8 mouse cellular contexts compared by ENCODE assay signal in genomic region chr2:28751186-28751585, GRCm38 (mm10). TPM values are rescaled to one million over a fixed set of nuclear protein-coding genes. Genes with fewer than 3 reads are reported as not detected.
A peak's percentile ranks its signal among the peaks of the same experiment; 100 is the strongest.
DNase-seq lines count a peak whose midpoint lies in the region; ATAC-seq and TF ChIP-seq lines count a peak whose summit lies in the region.

No protein-coding gene starts in this region.

- H3K9me3 ChIP-seq in megakaryocyte, embryonic 14.5 days: 0 out of 2 replicates have a peak, but pooled peaks cover 5% of the 10 kb centered on the region
- no peaks in the 10 kb centered on the region for H3K9me3 ChIP-seq in forebrain, embryonic 13.5 days (replicated peaks)
- no peaks in the 10 kb centered on the region for H3K9me3 ChIP-seq in liver, embryonic 14.5 days (ENCODE audit: control insufficient read depth, low read length)
- no peaks in the 10 kb centered on the region for H3K9me3 ChIP-seq in stomach, postnatal 0 days (ENCODE audit: control insufficient read depth, low read length)

- no peaks in the 10 kb centered on the region for H3K36me3 ChIP-seq in megakaryocyte, embryonic 14.5 days (replicated peaks; ENCODE audit: low read length)
- H3K36me3 ChIP-seq in forebrain, embryonic 13.5 days (ENCODE audit: poor library complexity, severe bottlenecking): no peaks in the 10 kb centered on the region
- no peaks in the 10 kb centered on the region for H3K36me3 ChIP-seq in liver, embryonic 14.5 days (replicated peaks; ENCODE audit: control insufficient read depth, insufficient read depth, low read depth)
- no peaks in the 10 kb centered on the region for H3K36me3 ChIP-seq in stomach, postnatal 0 days (ENCODE audit: control insufficient read depth, insufficient read depth, low read length)

- TF ChIP-seq CTCF in liver, embryonic 14.5 days (IDR thresholded peaks at IDR 0.05; ENCODE audit: low read depth): no peak
- TF ChIP-seq CTCF in stomach, postnatal 0 days (IDR thresholded peaks at IDR 0.05; ENCODE audit: low read depth): no peak

- no peak for TF ChIP-seq EP300 in liver, embryonic 14.5 days (IDR thresholded peaks at IDR 0.05; ENCODE audit: low read depth)
- TF ChIP-seq EP300 in stomach, postnatal 0 days (optimal IDR thresholded peaks at IDR 0.05): no peak

- H3K27me3 ChIP-seq in megakaryocyte, embryonic 14.5 days (replicated peaks): peaks cover 80% of the 10 kb centered on the region
- peaks cover 81% of the 10 kb centered on the region for H3K27me3 ChIP-seq in forebrain, embryonic 13.5 days
- H3K27me3 ChIP-seq in liver, embryonic 14.5 days (ENCODE audit: control insufficient read depth, insufficient read depth, low read length): peaks cover 17% of the 10 kb centered on the region
- no peaks in the 10 kb centered on the region for H3K27me3 ChIP-seq in stomach, postnatal 0 days (ENCODE audit: control insufficient read depth, insufficient read depth, low read length)

- no peak for ATAC-seq in megakaryocyte, adult 5-6 weeks (ENCODE audit: poor library complexity, severe bottlenecking)
- ATAC-seq in forebrain, embryonic 13.5 days: no peak
- ATAC-seq in liver, embryonic 14.5 days (ENCODE audit: insufficient read depth): no peak
- ATAC-seq in stomach, postnatal 0 days (ENCODE audit: low FRiP score, low TSS enrichment): no peak

- peak overlapping the region; percentile 69 for H3K4me2 ChIP-seq in forebrain, embryonic 13.5 days
- H3K4me2 ChIP-seq in liver, embryonic 14.5 days (ENCODE audit: low read depth): peak overlapping the region; percentile 46
- peak overlapping the region; percentile 61 for H3K4me2 ChIP-seq in stomach, postnatal 0 days (replicated peaks; ENCODE audit: low read depth)

- DNase-seq in liver, embryonic 14.5 days (ENCODE audit: low read depth in 3 of 3, low spot score in 3 of 3): no peak
- no peak for DNase-seq in stomach, postnatal 0 days (ENCODE audit: low spot score)
- DNase-seq in left cerebral cortex, postnatal 10 days (ENCODE audit: extremely low spot score in 1 of 2, low spot score in 2 of 2): no peak
- DNase-seq in gastrocnemius, postnatal 36 days: no peak
- no peak for DNase-seq in layer of hippocampus, adult 11-12 months (ENCODE audit: low spot score)

- no peak overlapping the region for H3K27ac ChIP-seq in forebrain, embryonic 13.5 days
- no peak overlapping the region for H3K27ac ChIP-seq in liver, embryonic 14.5 days
- H3K27ac ChIP-seq in stomach, postnatal 0 days (replicated peaks): no peak overlapping the region

- under 1% methylated on average over 17 of the region's 17 CpGs for WGBS in forebrain, embryonic 13.5 days
- 3% methylated on average over 17 of the region's 17 CpGs for WGBS in liver, embryonic 14.5 days (ENCODE audit: insufficient replicate concordance)
- WGBS in stomach, postnatal 0 days: 2% methylated on average over 17 of the region's 17 CpGs

- H3K4me3 ChIP-seq in megakaryocyte, embryonic 14.5 days (replicated peaks): peak overlapping the region; percentile 73
- H3K4me3 ChIP-seq in forebrain, embryonic 13.5 days: peak overlapping the region; percentile 40
- H3K4me3 ChIP-seq in liver, embryonic 14.5 days (ENCODE audit: insufficient read depth in 1 of 2, low read depth in 2 of 2, low read length in 2 of 2): no peak overlapping the region
- peak overlapping the region; percentile 37 for H3K4me3 ChIP-seq in stomach, postnatal 0 days (ENCODE audit: low read depth, low read length)

- peak overlapping the region; percentile 55 for H3K9ac ChIP-seq in forebrain, embryonic 13.5 days
- H3K9ac ChIP-seq in liver, embryonic 14.5 days (replicated peaks): no peak overlapping the region
- 0 out of 2 replicates have a peak overlapping the region, but pooled peaks have one; percentile 27 for H3K9ac ChIP-seq in stomach, postnatal 0 days (ENCODE audit: low read length)

- intact Hi-C loops in left cerebral cortex, postnatal 10 days (cut with DNase I): no loop called here
- intact Hi-C loops in gastrocnemius, postnatal 36 days (cut with DNase I): loop anchor here (5.0 kb wide), 1 partner anchor 106 kb away; no protein-coding TSS in a partner anchor

- H3K4me1 ChIP-seq in megakaryocyte, embryonic 14.5 days: peaks cover 21% of the 10 kb centered on the region
- peaks cover 30% of the 10 kb centered on the region for H3K4me1 ChIP-seq in forebrain, embryonic 13.5 days
- H3K4me1 ChIP-seq in liver, embryonic 14.5 days (replicated peaks; ENCODE audit: control insufficient read depth in 2 of 2, insufficient read depth in 2 of 2, low read length in 1 of 2): no peaks in the 10 kb centered on the region
- no peaks in the 10 kb centered on the region for H3K4me1 ChIP-seq in stomach, postnatal 0 days (replicated peaks; ENCODE audit: control insufficient read depth, insufficient read depth)

RNA-seq across cellular contexts. Expression of gene Ak8, which starts 51.2 kb away (rescaled TPM):
- not detected in 2 replicates for polyA plus RNA-seq in megakaryocyte, embryonic 14.5 days (2012; ENCODE audit: insufficient read depth, low replicate concordance)
- total RNA-seq in megakaryocyte, adult 5-6 weeks (2015): 17.0 and 18.0 TPM in 2 replicates
- 5.9 and 6.4 TPM in 2 replicates for total RNA-seq in megakaryocyte, adult 5-6 weeks (2017)
- 0.83 and 1.1 TPM in 2 replicates for polyA plus RNA-seq in forebrain, embryonic 13.5 days (2015; fragmentation: Nextera tagmentation; extraction: Ambion mirVana)
- polyA plus RNA-seq in liver, embryonic 14.5 days (2012; rRNA removed): 0.11 and 0.18 TPM in 2 replicates
- polyA plus RNA-seq in liver, embryonic 14.5 days (2014; fragmentation: Nextera tagmentation; extraction: Ambion mirVana): 0.24 and 0.32 TPM in 2 replicates
- polyA plus RNA-seq in stomach, postnatal 0 days (2015; fragmentation: Nextera tagmentation; extraction: Ambion mirVana): 0.29 and 0.40 TPM in 2 replicates
- total RNA-seq in left cerebral cortex, postnatal 10 days (2021): 1 to 10 TPM; 1.2 to 2.0 TPM
- not detected for total RNA-seq in gastrocnemius, postnatal 36 days (2021)

RNA-seq across cellular contexts. Expression of gene Spaca9, which starts 51.7 kb away (rescaled TPM):
- 3.0 TPM in 1 of 2 replicates, not detected in the other for polyA plus RNA-seq in megakaryocyte, embryonic 14.5 days (2012; ENCODE audit: insufficient read depth, low replicate concordance)
- 19.2 and 23.6 TPM in 2 replicates for total RNA-seq in megakaryocyte, adult 5-6 weeks (2015)
- 23.2 and 28.0 TPM in 2 replicates for total RNA-seq in megakaryocyte, adult 5-6 weeks (2017)
- polyA plus RNA-seq in forebrain, embryonic 13.5 days (2015; fragmentation: Nextera tagmentation; extraction: Ambion mirVana): 1.6 and 2.8 TPM in 2 replicates
- polyA plus RNA-seq in liver, embryonic 14.5 days (2012; rRNA removed): 1.3 and 2.2 TPM in 2 replicates
- 2.0 and 2.5 TPM in 2 replicates for polyA plus RNA-seq in liver, embryonic 14.5 days (2014; fragmentation: Nextera tagmentation; extraction: Ambion mirVana)
- polyA plus RNA-seq in stomach, postnatal 0 days (2015; fragmentation: Nextera tagmentation; extraction: Ambion mirVana): 0.57 and 0.69 TPM in 2 replicates
- total RNA-seq in left cerebral cortex, postnatal 10 days (2021): under 1 TPM in 1 of 2 experiments, not detected in 1; 0.60 TPM
- not detected for total RNA-seq in gastrocnemius, postnatal 36 days (2021)

Comparison
In these comparisons a context has a peak if more than half of its experiments do, and no peak if none do; other contexts are left out.
1. H3K4me3 ChIP-seq: peak in megakaryocyte, embryonic 14.5 days (single experiment), forebrain, embryonic 13.5 days (single experiment) and stomach, postnatal 0 days (single experiment); none in liver, embryonic 14.5 days (0 of 2).
2. Peak in every context shown above with its lines, with median percentiles within 50 percentile points of each other: H3K4me2 ChIP-seq.